Comparison of ENCODE assay signal across 25 mouse cellular contexts in genomic region chr1:118757340-118758030, GRCm38 (mm10).
DNase-seq lines count a peak whose midpoint lies in the region; ATAC-seq and TF ChIP-seq lines count a peak whose summit lies in the region.
"Had no signal": no experiment of that assay in that cellular context is flagged by ENCODE, and none has a peak within 500 bp of the region (broad histone marks: within the 10 kb centered on the region; RNA-seq: fewer than 3 reads in every experiment).

No protein-coding gene starts in this region.

- intact Hi-C loops in left cerebral cortex, postnatal 4 days (cut with DNase I) = loop anchor here (5.0 kb wide), 1 partner anchor 420 kb away; no protein-coding TSS in a partner anchor

- 57% methylated on average over 4 of the region's 4 CpGs for WGBS in kidney, adult 2 months
- whole genome bisulfite sequencing in kidney, postnatal 0 days = 54% methylated on average over 4 of the region's 4 CpGs
- 88% methylated on average over 3 of the region's 4 CpGs for WGBS in forebrain, embryonic 13.5 days

- H3K4me2 ChIP-seq in kidney, postnatal 0 days (ENCODE audit: low read length) = no peak overlapping the region
- H3K4me2 ChIP-seq in forebrain, embryonic 13.5 days = no peak overlapping the region
- H3K4me2 ChIP-seq: embryonic facial prominence, embryonic 12.5 days; embryonic facial prominence, embryonic 15.5 days; forebrain, embryonic 15.5 days; heart, embryonic 12.5 days; heart, embryonic 15.5 days; hindbrain, embryonic 14.5 days had no signal

- peak overlapping the region; percentile 46 for H3K27ac ChIP-seq in kidney, adult 2 months (ENCODE audit: insufficient read depth, low read depth, low read length)
- H3K27ac ChIP-seq in kidney, postnatal 0 days = peak overlapping the region; percentile 54; the same call in 1 of the 2 replicates
- H3K27ac ChIP-seq in forebrain, embryonic 13.5 days = no peak overlapping the region
- H3K27ac ChIP-seq: embryonic facial prominence, embryonic 12.5 days; embryonic facial prominence, embryonic 15.5 days; forebrain, embryonic 15.5 days; heart, embryonic 15.5 days; hindbrain, embryonic 14.5 days; hindbrain, postnatal 0 days had no signal

- H3K27me3 ChIP-seq in kidney, adult 2 months (replicated peaks; ENCODE audit: control insufficient read depth, insufficient read depth, low read length) = no peaks in the 10 kb centered on the region
- H3K27me3 ChIP-seq in kidney, postnatal 0 days (ENCODE audit: insufficient read depth, low read length) = no peaks in the 10 kb centered on the region
- no peaks in the 10 kb centered on the region for H3K27me3 ChIP-seq in forebrain, embryonic 13.5 days
- H3K27me3 ChIP-seq: CH12.LX; embryonic facial prominence, embryonic 12.5 days; embryonic facial prominence, embryonic 15.5 days; forebrain, embryonic 15.5 days; heart, embryonic 12.5 days; heart, embryonic 15.5 days had no signal

- ATAC-seq in kidney, postnatal 0 days (replicated peaks; ENCODE audit: low FRiP score, low read depth) = no peak
- ATAC-seq in forebrain, embryonic 13.5 days = no peak
- ATAC-seq: forebrain, embryonic 15.5 days; hindbrain, postnatal 0 days; inflammation-experienced regulatory T-cells, adult 6 months had no signal

- no peak for DNase-seq in kidney, adult 2 months
- DNase-seq in kidney, postnatal 14 days = no peak
- no peak for DNase-seq in kidney, postnatal 0 days (ENCODE audit: low spot score)
- DNase-seq in kidney, postnatal 4 days = no peak
- DNase-seq in ZHBTc4 (ENCODE audit: low read depth, low spot score) = peak; percentile 73
- DNase-seq in left cerebral cortex, postnatal 4 days = no peak
- DNase-seq: B cell, adult 2 months; cerebellum, adult 11-12 months; cerebellum, adult 8-10 months; cerebellum, postnatal 10 days; cerebellum, postnatal 36 days; gastrocnemius, postnatal 25 days; heart, adult 18-20 months; heart, postnatal 10 days; heart, postnatal 36 days had no signal

- no peak for TF ChIP-seq CTCF in kidney, adult 2 months (conservative IDR thresholded peaks at IDR 0.05; ENCODE audit: insufficient read depth, insufficient read length, low read depth, low read length)
- no peak for TF ChIP-seq CTCF in kidney, postnatal 0 days (IDR thresholded peaks at IDR 0.05; ENCODE audit: low read depth)

- no peak overlapping the region for H3K9ac ChIP-seq in kidney, postnatal 0 days (ENCODE audit: low read depth, low read length)
- no peak overlapping the region for H3K9ac ChIP-seq in forebrain, embryonic 13.5 days
- H3K9ac ChIP-seq: embryonic facial prominence, embryonic 12.5 days; embryonic facial prominence, embryonic 15.5 days; forebrain, embryonic 15.5 days; heart, embryonic 12.5 days; heart, embryonic 15.5 days; hindbrain, embryonic 14.5 days had no signal

- TF ChIP-seq POLR2A in kidney, adult 2 months (IDR thresholded peaks at IDR 0.05; ENCODE audit: low read depth, low read length) = no peak

- no peak overlapping the region for H3K4me3 ChIP-seq in kidney, adult 2 months (ENCODE audit: insufficient read depth, low read depth, low read length)
- H3K4me3 ChIP-seq in kidney, postnatal 0 days (replicated peaks; ENCODE audit: low read depth, low read length) = no peak overlapping the region
- H3K4me3 ChIP-seq in forebrain, embryonic 13.5 days = no peak overlapping the region
- H3K4me3 ChIP-seq: embryonic facial prominence, embryonic 12.5 days; embryonic facial prominence, embryonic 15.5 days; forebrain, embryonic 15.5 days; heart, embryonic 12.5 days; heart, embryonic 15.5 days had no signal

- H3K9me3 ChIP-seq in kidney, postnatal 0 days (replicated peaks; ENCODE audit: low read length) = no peaks in the 10 kb centered on the region
- no peaks in the 10 kb centered on the region for H3K9me3 ChIP-seq in forebrain, embryonic 13.5 days (replicated peaks)
- H3K9me3 ChIP-seq: embryonic facial prominence, embryonic 12.5 days; embryonic facial prominence, embryonic 15.5 days; forebrain, embryonic 15.5 days; heart, embryonic 12.5 days; heart, embryonic 15.5 days had no signal

- no peaks in the 10 kb centered on the region for H3K36me3 ChIP-seq in kidney, adult 2 months (ENCODE audit: control insufficient read depth, insufficient read depth, low read length)
- no peaks in the 10 kb centered on the region for H3K36me3 ChIP-seq in kidney, postnatal 0 days (ENCODE audit: insufficient read depth, low read length)
- no peaks in the 10 kb centered on the region for H3K36me3 ChIP-seq in forebrain, embryonic 13.5 days (ENCODE audit: poor library complexity, severe bottlenecking)
- H3K36me3 ChIP-seq: embryonic facial prominence, embryonic 12.5 days; embryonic facial prominence, embryonic 15.5 days; forebrain, embryonic 15.5 days; heart, embryonic 12.5 days; heart, embryonic 15.5 days had no signal

- peaks cover 4% of the 10 kb centered on the region; the same call in 1 of the 2 replicates for H3K4me1 ChIP-seq in kidney, adult 2 months (ENCODE audit: control insufficient read depth, insufficient read depth, low read length)
- H3K4me1 ChIP-seq in kidney, postnatal 0 days (replicated peaks; ENCODE audit: insufficient read depth, low read length) = 0 out of 2 replicates have a peak, but pooled peaks cover 17% of the 10 kb centered on the region
- no peaks in the 10 kb centered on the region for H3K4me1 ChIP-seq in forebrain, embryonic 13.5 days
- H3K4me1 ChIP-seq: embryonic facial prominence, embryonic 15.5 days; forebrain, embryonic 15.5 days had no signal
